Mouse (Mus musculus): ENCODE data around the gene Hcrt.

DNA sequence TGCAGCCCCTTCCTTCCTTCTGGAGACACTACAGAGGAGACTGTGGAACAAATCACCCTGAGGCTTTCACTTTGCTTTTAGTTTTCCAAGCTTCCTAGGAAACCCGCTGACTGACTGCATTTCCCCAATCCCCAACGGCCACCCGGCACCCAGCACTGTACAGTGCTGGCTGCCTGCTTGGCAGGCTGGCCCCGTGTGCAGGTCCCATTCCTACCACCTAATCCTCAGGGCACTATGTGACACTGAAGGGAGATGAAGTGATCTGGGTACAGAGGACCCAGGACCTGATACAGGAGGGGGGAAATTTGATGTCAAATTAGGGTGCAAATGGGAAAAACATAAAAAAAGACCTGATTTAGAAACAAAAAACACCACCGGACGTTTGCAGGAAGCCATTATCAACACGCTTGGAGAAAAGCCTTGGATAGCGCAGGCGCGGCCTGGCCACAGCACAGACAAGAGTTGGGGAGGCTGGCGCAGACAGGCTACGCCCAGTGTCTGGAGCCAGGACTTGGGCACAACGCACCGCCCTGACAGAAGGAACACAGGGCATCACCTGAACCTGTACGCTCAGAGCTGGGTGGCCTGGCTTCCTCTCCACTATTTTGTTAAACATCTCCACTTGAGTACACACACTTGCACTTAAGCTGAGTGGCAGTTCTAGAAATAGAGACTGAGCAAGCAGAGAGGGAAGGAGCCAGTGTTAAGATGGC, 19.2 kb upstream of the Hcrt start:
- TF ChIP-seq CTCF (IDR thresholded peaks at IDR 0.05; ENCODE audit: low read depth) (no peak), EP300 (IDR thresholded peaks at IDR 0.05; ENCODE audit: low read depth) (no peak)
